Mouse (Mus musculus) cerebellum, adult 2 months (tissue): ENCODE measurements around the gene Tmem220.

Experiments used
- CTCF ChIP-seq: fragments of 200-500 bp; IDR thresholded peaks from 2 replicates; pipeline ENCODE4 v1.5.1; 2011; ENCODE audit warnings: low read depth, mild to moderate bottlenecking, control low read depth, low read length, moderate library complexity, borderline replicate concordance; ENCODE audit not compliant: insufficient read depth
- POLR2A ChIP-seq: fragments of 200-500 bp; IDR thresholded peaks from 2 replicates; pipeline ENCODE4 v1.6.1; 2011; ENCODE audit warnings: low read length, control low read depth, borderline replicate concordance; ENCODE audit not compliant: insufficient read depth

- TF ChIP-seq CTCF, result peak; percentile 62; the same call in 1 of the 2 replicates
- TF ChIP-seq POLR2A, result no peak
Observed at GRCm38 (mm10) chr11:67020948-67021347, 4.0 kb upstream of the Tmem220 start.
